Comparison of ENCODE assay signal across 16 mouse cellular contexts in genomic region chr6:134883661-134884060, GRCm38 (mm10). TPM values are rescaled to one million over a fixed set of nuclear protein-coding genes. Genes with fewer than 3 reads are reported as not detected.
DNase-seq lines count a peak whose midpoint lies in the region.
"Had no signal": no experiment of that assay in that cellular context is flagged by ENCODE, and none has a peak within 500 bp of the region (broad histone marks: within the 10 kb centered on the region; RNA-seq: fewer than 3 reads in every experiment).

No protein-coding gene starts in this region.

- DNase-seq in thymus, postnatal 0 days (ENCODE audit: low spot score): peak; percentile 75
- no peak for DNase-seq in thymus, postnatal 10 days (ENCODE audit: low spot score in 2 of 2)
- peak; percentile 41 for DNase-seq in CD4-positive, CD25-positive, alpha-beta regulatory T cell, adult 2 months (ENCODE audit: low read depth, low spot score)
- peak; percentile 17 for DNase-seq in T-cell, adult 2 months (ENCODE audit: low spot score)
- DNase-seq in spleen, postnatal 10 days (ENCODE audit: low spot score in 2 of 2): no peak
- no peak for DNase-seq in heart, adult 9 months (ENCODE audit: low spot score in 2 of 2)
- DNase-seq: adrenal gland, adult 8-10 months; adrenal gland, postnatal 25 days; cerebellum, adult 11-12 months; cerebellum, adult 8-10 months; cerebellum, postnatal 10 days; cerebellum, postnatal 36 days; embryo, embryonic 11 days; gastrocnemius, postnatal 10 days; gastrocnemius, postnatal 36 days; heart, adult 2 months had no signal

RNA-seq across cellular contexts. Expression of gene Gpr19, which starts 14.7 kb away (rescaled TPM):
- polyA plus RNA-seq in thymus, postnatal 0 days (2015; fragmentation: Nextera tagmentation; extraction: Ambion mirVana): 11.8 and 11.9 TPM in 2 replicates

RNA-seq across cellular contexts. Expression of gene Cdkn1b, which starts 36.5 kb away (rescaled TPM):
- polyA plus RNA-seq in thymus, postnatal 0 days (2015; fragmentation: Nextera tagmentation; extraction: Ambion mirVana): 53.0 and 58.8 TPM in 2 replicates

RNA-seq across cellular contexts. Expression of gene Crebl2, which starts 53.7 kb away (rescaled TPM):
- 4.9 and 5.5 TPM in 2 replicates for polyA plus RNA-seq in thymus, postnatal 0 days (2015; fragmentation: Nextera tagmentation; extraction: Ambion mirVana)

Comparison
In these comparisons a context has a peak if more than half of its experiments do, and no peak if none do; other contexts are left out.
1. DNase-seq: peak in thymus, postnatal 0 days (single experiment), CD4-positive, CD25-positive, alpha-beta regulatory T cell, adult 2 months (single experiment) and T-cell, adult 2 months (single experiment); none in thymus, postnatal 10 days (0 of 2), spleen, postnatal 10 days (0 of 2) and heart, adult 9 months (0 of 2).